Mouse (Mus musculus) heart, postnatal 0 days (tissue): ENCODE measurements around the gene Capn1.

Experiments used
- CTCF ChIP-seq: IDR thresholded peaks from 2 replicates; pipeline ENCODE4 v1.5.1; 2016; ENCODE audit warnings: antibody characterized with exemption, control low read depth, low read depth
- EP300 ChIP-seq: IDR thresholded peaks from 2 replicates; pipeline ENCODE4 v1.6.1; 2016; ENCODE audit warnings: antibody characterized with exemption, low read depth

GRCm38 (mm10) chr19:6005541-6005940, 10.2 kb downstream of the Capn1 start:
- TF ChIP-seq EP300 = no peak
- TF ChIP-seq CTCF = no peak
